Mouse (Mus musculus): Measurements from ENCODE around the gene Pcgf5.
"Not testable (repeated sequence)": the region's sequence is repeated elsewhere in the genome, so short reads cannot be mapped to it uniquely, and the experiment has no call there.

The Pcgf5 gene

GRCm38 (mm10) chr19:36388502-36388901 lies 40.4 kb downstream of the Pcgf5 start:
- no peak for DNase-seq (ENCODE audit: low spot score)

GRCm38 (mm10) chr19:36390714-36391113 lies 42.6 kb downstream of the Pcgf5 start:
- no peak for DNase-seq (ENCODE audit: low spot score)

- no peak for DNase-seq (ENCODE audit: low spot score)
Measured at GRCm38 (mm10) chr19:36398500-36398899, 50.4 kb downstream of the Pcgf5 start.

GRCm38 (mm10) chr19:36408352-36409100 lies 60.4 kb downstream of the Pcgf5 start:
- no peak for DNase-seq (ENCODE audit: low spot score)

GRCm38 (mm10) chr19:36409280-36409860 lies 61.3 kb downstream of the Pcgf5 start:
- peak; percentile 97 for DNase-seq (ENCODE audit: low spot score)

- no peak for DNase-seq (ENCODE audit: low spot score)
Measured at GRCm38 (mm10) chr19:36409861-36410392, 61.8 kb downstream of the Pcgf5 start.

- no peak for DNase-seq (ENCODE audit: low spot score)
Measured at GRCm38 (mm10) chr19:36419885-36420284, 71.8 kb downstream of the Pcgf5 start.

GRCm38 (mm10) chr19:36427195-36427876 lies 79.2 kb downstream of the Pcgf5 start:
- DNase-seq (ENCODE audit: low spot score), result no peak

- no peak for DNase-seq (ENCODE audit: low spot score)
Measured at GRCm38 (mm10) chr19:36428116-36428515, 80.0 kb downstream of the Pcgf5 start.

GRCm38 (mm10) chr19:36429354-36429753 lies 81.2 kb downstream of the Pcgf5 start:
- no peak for DNase-seq (ENCODE audit: low spot score)

- DNase-seq (ENCODE audit: low spot score), result no peak
Measured at GRCm38 (mm10) chr19:36433161-36433560, 85.1 kb downstream of the Pcgf5 start.

GRCm38 (mm10) chr19:36439894-36440714 lies 92.0 kb downstream of the Pcgf5 start:
- peak; percentile 15 for DNase-seq (ENCODE audit: low spot score)

GRCm38 (mm10) chr19:36450997-36451608 lies 103.0 kb downstream of the Pcgf5 start:
- DNase-seq (ENCODE audit: low spot score), result no peak

GRCm38 (mm10) chr19:36451731-36452130 lies 103.6 kb downstream of the Pcgf5 start:
- no peak for DNase-seq (ENCODE audit: low spot score)

- DNase-seq (ENCODE audit: low spot score), result not testable (repeated sequence)
Measured at GRCm38 (mm10) chr19:36452210-36452609, 104.1 kb downstream of the Pcgf5 start.

GRCm38 (mm10) chr19:36453451-36453850 lies 105.3 kb downstream of the Pcgf5 start:
- DNase-seq (ENCODE audit: low spot score), result no peak

- peak; percentile 69 for DNase-seq (ENCODE audit: low spot score)
Measured at GRCm38 (mm10) chr19:36470106-36470505, 122.0 kb downstream of the Pcgf5 start.

- DNase-seq (ENCODE audit: low spot score), result no peak
Measured at GRCm38 (mm10) chr19:36471325-36471724, 123.2 kb downstream of the Pcgf5 start.

GRCm38 (mm10) chr19:36476596-36476995 lies 128.5 kb downstream of the Pcgf5 start:
- no peak for DNase-seq (ENCODE audit: low spot score)

GRCm38 (mm10) chr19:36477151-36477550 lies 129.0 kb downstream of the Pcgf5 start:
- peak; percentile 63 for DNase-seq (ENCODE audit: low spot score)

GRCm38 (mm10) chr19:36477684-36478083 lies 129.6 kb downstream of the Pcgf5 start:
- DNase-seq (ENCODE audit: low spot score), result peak; percentile 6

Measured in T-cell, adult 2 months (primary cell).